Mouse (Mus musculus) neural tube, embryonic 11.5 days (tissue): ENCODE data around the gene Slc9a9. TPM values are rescaled to one million over a fixed set of nuclear protein-coding genes. Genes with fewer than 3 reads are reported as not detected.

Source experiments
- ATAC-seq: fragments of 200-750 bp; cut with Nextera tagmentation; 2 replicates; pipeline ENCODE4 v1.8.0; 2017; ENCODE audit warnings: moderate number of reproducible peaks, mild to moderate bottlenecking, moderate TSS enrichment, moderate library complexity; ENCODE audit not compliant: insufficient read depth, low FRiP score, low TSS enrichment
- DNase-seq: peaks from one replicate; pipeline ENCODE4 v3.0.0-alpha.2; 2015; ENCODE audit warnings: low spot score
- H3K27ac ChIP-seq: fragments of 300-500 bp; sonication (generic); 2 replicates; pipeline ENCODE4 v1.5.1; 2014; ENCODE audit warnings: low read depth, mild to moderate bottlenecking, low read length
- H3K27me3 ChIP-seq: fragments of 300-500 bp; sonication (generic); 2 replicates; pipeline ENCODE4 v1.6.1; 2014; ENCODE audit warnings: mild to moderate bottlenecking, low read length, mixed read lengths; ENCODE audit not compliant: control insufficient read depth, insufficient read depth
- H3K36me3 ChIP-seq: fragments of 300-500 bp; sonication (generic); 2 replicates; pipeline ENCODE4 v1.6.1; 2014; ENCODE audit warnings: mild to moderate bottlenecking, low read length, moderate library complexity, mixed read lengths; ENCODE audit not compliant: control insufficient read depth, insufficient read depth
- H3K4me1 ChIP-seq: fragments of 300-500 bp; sonication (generic); 2 replicates; pipeline ENCODE4 v1.6.1; 2014; ENCODE audit warnings: low read length, mixed read lengths; ENCODE audit not compliant: control insufficient read depth, insufficient read depth
- H3K4me2 ChIP-seq: fragments of 300-500 bp; sonication (generic); 2 replicates; pipeline ENCODE4 v1.6.1; 2014; ENCODE audit warnings: low read depth, mild to moderate bottlenecking, moderate library complexity
- H3K4me3 ChIP-seq: fragments of 300-500 bp; sonication (generic); 2 replicates; pipeline ENCODE4 v1.5.1; 2014; ENCODE audit warnings: low read depth, low read length
- H3K9ac ChIP-seq: fragments of 300-500 bp; sonication (generic); 2 replicates; pipeline ENCODE4 v1.6.1; 2014; ENCODE audit warnings: mild to moderate bottlenecking, low read length
- H3K9me3 ChIP-seq: fragments of 300-500 bp; sonication (generic); 2 replicates; pipeline ENCODE4 v1.6.1; 2016; ENCODE audit warnings: low read length; ENCODE audit not compliant: control insufficient read depth
- WGBS: fragments of 180-500 bp; shearing (Covaris S2); extraction: QIAGEN DNeasy Blood & Tissue Kit; methylation state at CpG from one replicate; pipeline ENCODE4 v1.1.7; 2014; 5-methylcytosine and 5-hydroxymethylcytosine counted together
- polyA plus RNA-seq: library from polyadenylated mRNA; unstranded; fragments of >200 nt; fragmentation: Nextera tagmentation; extraction: Ambion mirVana; gene quantifications from 2 replicates; pipeline ENCODE4 v1.2.1, GENCODE M21; 2014

The Slc9a9 gene
- polyA plus RNA-seq, 1 experiment from 2014 or later: 4.6 TPM

- no peaks in the 10 kb centered on the region for H3K36me3 ChIP-seq
- H3K27me3 ChIP-seq: no peaks in the 10 kb centered on the region
- H3K9ac ChIP-seq: no peak overlapping the region
- DNase-seq (no peak), ATAC-seq (no peak)
- no peak overlapping the region for H3K4me3 ChIP-seq
- H3K4me2 ChIP-seq: no peak overlapping the region
- H3K27ac ChIP-seq: no peak overlapping the region
- no peaks in the 10 kb centered on the region for H3K4me1 ChIP-seq
- no peaks in the 10 kb centered on the region for H3K9me3 ChIP-seq
- 62% methylated on average over 3 of the region's 3 CpGs for WGBS
Measured at GRCm38 (mm10) chr9:95078626-95079025, 408.9 kb downstream of the Slc9a9 start.

GRCm38 (mm10) chr9:95079951-95080350 lies 410.2 kb downstream of the Slc9a9 start:
- Histone ChIP-seq H3K4me1 (no peaks in the 10 kb centered on the region), H3K27ac (no peak overlapping the region), H3K9me3 (no peaks in the 10 kb centered on the region), H3K9ac (no peak overlapping the region), H3K4me3 (no peak overlapping the region), H3K27me3 (no peaks in the 10 kb centered on the region), H3K4me2 (no peak overlapping the region), H3K36me3 (no peaks in the 10 kb centered on the region)
- DNase-seq (no peak), ATAC-seq (no peak)

GRCm38 (mm10) chr9:95086109-95086821 lies 416.6 kb downstream of the Slc9a9 start:
- 58% methylated on average over 8 of the region's 8 CpGs for WGBS
- no peak for ATAC-seq
- no peak overlapping the region for H3K4me3 ChIP-seq
- no peaks in the 10 kb centered on the region for H3K27me3 ChIP-seq
- no peaks in the 10 kb centered on the region for H3K36me3 ChIP-seq
- H3K9me3 ChIP-seq: no peaks in the 10 kb centered on the region
- no peak overlapping the region for H3K9ac ChIP-seq
- H3K27ac ChIP-seq: no peak overlapping the region
- no peak overlapping the region for H3K4me2 ChIP-seq
- no peak for DNase-seq
- no peaks in the 10 kb centered on the region for H3K4me1 ChIP-seq

GRCm38 (mm10) chr9:95088221-95088620 lies 418.5 kb downstream of the Slc9a9 start:
- DNase-seq: no peak
- 97% methylated on average over 4 of the region's 4 CpGs for WGBS
- Histone ChIP-seq H3K4me3 (no peak overlapping the region), H3K36me3 (no peaks in the 10 kb centered on the region), H3K4me2 (no peak overlapping the region), H3K9ac (no peak overlapping the region), H3K4me1 (no peaks in the 10 kb centered on the region), H3K27ac (no peak overlapping the region), H3K27me3 (no peaks in the 10 kb centered on the region), H3K9me3 (no peaks in the 10 kb centered on the region)
- ATAC-seq: no peak

- no peak overlapping the region for H3K9ac ChIP-seq
- H3K36me3 ChIP-seq: no peaks in the 10 kb centered on the region
- no peak overlapping the region for H3K4me3 ChIP-seq
- H3K27me3 ChIP-seq: no peaks in the 10 kb centered on the region
- no peak for DNase-seq
- H3K27ac ChIP-seq: no peak overlapping the region
- H3K4me1 ChIP-seq: no peaks in the 10 kb centered on the region
- no peaks in the 10 kb centered on the region for H3K9me3 ChIP-seq
- 40% methylated on average over 6 of the region's 6 CpGs for WGBS
- no peak for ATAC-seq
- no peak overlapping the region for H3K4me2 ChIP-seq
Measured at GRCm38 (mm10) chr9:95089050-95089449, 419.3 kb downstream of the Slc9a9 start.

- Histone ChIP-seq H3K4me2 (no peak overlapping the region), H3K4me1 (no peaks in the 10 kb centered on the region), H3K9ac (no peak overlapping the region), H3K27ac (no peak overlapping the region), H3K9me3 (no peaks in the 10 kb centered on the region), H3K4me3 (no peak overlapping the region), H3K27me3 (no peaks in the 10 kb centered on the region), H3K36me3 (no peaks in the 10 kb centered on the region)
- no peak for DNase-seq
- ATAC-seq: no peak
- WGBS: 90% methylated on average over 3 of the region's 3 CpGs
Measured at GRCm38 (mm10) chr9:95096486-95096885, 426.8 kb downstream of the Slc9a9 start.

GRCm38 (mm10) chr9:95105768-95106167 lies 436.1 kb downstream of the Slc9a9 start:
- H3K27me3 ChIP-seq: no peaks in the 10 kb centered on the region
- no peak overlapping the region for H3K4me2 ChIP-seq
- H3K9me3 ChIP-seq: no peaks in the 10 kb centered on the region
- H3K27ac ChIP-seq: no peak overlapping the region
- ATAC-seq (no peak), DNase-seq (no peak)
- no peak overlapping the region for H3K9ac ChIP-seq
- H3K36me3 ChIP-seq: no peaks in the 10 kb centered on the region
- H3K4me1 ChIP-seq: no peaks in the 10 kb centered on the region
- WGBS: 91% methylated on average over 6 of the region's 6 CpGs
- H3K4me3 ChIP-seq: no peak overlapping the region

- H3K27me3 ChIP-seq: no peaks in the 10 kb centered on the region
- H3K9me3 ChIP-seq: no peaks in the 10 kb centered on the region
- H3K4me1 ChIP-seq: no peaks in the 10 kb centered on the region
- ATAC-seq: no peak
- no peak for DNase-seq
- H3K27ac ChIP-seq: no peak overlapping the region
- no peaks in the 10 kb centered on the region for H3K36me3 ChIP-seq
- no peak overlapping the region for H3K9ac ChIP-seq
- no peak overlapping the region for H3K4me3 ChIP-seq
- no peak overlapping the region for H3K4me2 ChIP-seq
Measured at GRCm38 (mm10) chr9:95109799-95110198, 440.1 kb downstream of the Slc9a9 start.

GRCm38 (mm10) chr9:95110768-95111167 lies 441.1 kb downstream of the Slc9a9 start:
- no peak for DNase-seq
- no peaks in the 10 kb centered on the region for H3K4me1 ChIP-seq
- no peak for ATAC-seq
- H3K36me3 ChIP-seq: no peaks in the 10 kb centered on the region
- H3K4me3 ChIP-seq: no peak overlapping the region
- no peak overlapping the region for H3K4me2 ChIP-seq
- 75% methylated on average over 5 of the region's 5 CpGs for WGBS
- H3K9me3 ChIP-seq: no peaks in the 10 kb centered on the region
- H3K9ac ChIP-seq: no peak overlapping the region
- H3K27me3 ChIP-seq: no peaks in the 10 kb centered on the region
- no peak overlapping the region for H3K27ac ChIP-seq
